Mouse (Mus musculus) lung, postnatal 36 days (tissue): Measurements from ENCODE around the gene Myf6.

Experiments used
- DNase-seq: peaks from one replicate; pipeline ENCODE4 v3.0.0; 2022; ENCODE audit warnings: mixed read lengths

Gene Myf6

GRCm38 (mm10) chr10:107494568-107494967, at the start of gene Myf6:
Gene Myf6, minus strand, starts transcription at chr10:107494737.
- DNase-seq = no peak

- DNase-seq = no peak
Measured at GRCm38 (mm10) chr10:107543026-107543425, 48.5 kb upstream of the Myf6 start.

DNA sequence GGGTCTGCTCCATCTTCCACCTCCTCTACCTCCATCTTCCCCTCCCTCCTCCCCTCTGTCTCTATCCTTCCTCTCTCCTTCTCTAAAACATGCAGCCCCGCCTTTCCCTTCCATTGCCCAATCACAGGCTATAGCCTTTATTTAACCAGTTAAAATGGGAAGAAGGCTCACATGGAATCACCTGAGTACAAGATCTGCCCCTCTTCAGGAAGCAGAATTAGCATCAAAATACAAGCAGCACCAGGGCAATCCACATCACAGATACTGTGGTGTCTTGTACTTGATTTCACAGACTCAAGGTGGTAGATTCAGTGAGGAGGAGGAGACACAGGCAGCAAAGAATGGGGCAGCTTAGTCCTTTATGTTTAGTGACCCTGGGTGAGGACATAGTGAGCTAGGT, 34.2 kb upstream of the Myf6 start:
- no peak for DNase-seq

DNA sequence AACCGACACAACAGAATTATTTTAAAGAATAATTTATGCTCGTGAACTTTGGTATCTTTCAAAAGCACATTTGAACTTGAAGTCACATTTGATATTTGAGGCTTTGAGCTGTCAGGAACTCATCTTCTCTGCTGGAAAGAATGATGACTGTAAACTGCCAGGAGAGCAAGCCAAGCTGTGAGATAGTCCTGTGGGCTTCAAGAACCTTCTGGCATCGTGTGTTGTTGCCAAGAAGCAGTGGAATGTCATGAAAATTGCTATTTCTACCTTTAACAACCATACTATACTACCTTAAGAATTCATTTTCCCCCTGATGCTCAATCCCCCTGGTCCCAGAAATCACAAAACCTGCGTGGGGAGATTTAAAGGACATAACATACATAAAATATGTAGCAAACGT, 24.7 kb upstream of the Myf6 start:
- DNase-seq = no peak

DNA sequence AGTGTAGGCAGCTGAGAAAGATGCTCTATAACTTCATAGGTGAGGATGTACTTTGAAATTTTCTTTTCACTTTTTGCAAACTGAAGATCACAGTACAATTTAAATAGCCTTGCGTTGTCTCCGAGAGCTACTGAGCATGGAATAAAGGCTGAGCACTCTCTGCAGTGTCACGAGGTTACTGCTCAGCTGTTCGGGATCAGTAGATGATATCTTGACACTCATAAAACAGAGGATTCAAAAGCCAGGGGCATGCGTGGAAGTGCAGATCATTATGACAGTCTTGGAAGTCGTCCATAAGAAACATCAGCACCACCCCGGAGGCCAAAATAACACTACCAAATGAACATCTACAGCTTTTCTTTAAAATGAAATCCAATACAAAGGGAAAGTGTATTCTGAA, 22.1 kb upstream of the Myf6 start:
- DNase-seq = peak; percentile 14

DNA sequence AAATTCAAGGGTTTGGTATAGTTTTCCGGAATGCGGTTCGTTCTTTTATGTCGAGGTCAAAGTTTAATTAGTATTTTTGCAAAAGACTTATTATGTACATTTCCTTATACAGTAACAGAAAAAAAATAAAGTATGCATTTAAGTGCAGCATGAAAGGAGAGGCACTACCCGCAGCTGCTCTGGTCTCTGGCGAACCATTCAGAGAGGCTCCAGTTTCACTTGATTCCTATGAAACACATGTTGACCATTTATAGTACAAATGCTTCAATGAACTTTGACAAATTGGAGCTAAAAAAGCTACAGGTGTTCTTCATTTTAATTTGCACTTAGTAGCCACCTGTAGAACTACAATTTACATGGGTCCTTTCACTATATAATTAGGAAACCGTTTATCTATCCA, 20.2 kb upstream of the Myf6 start:
- DNase-seq = no peak

GRCm38 (mm10) chr10:107506397-107506796, 11.9 kb upstream of the Myf6 start:
- no peak for DNase-seq

- peak; percentile 13 for DNase-seq
Measured at GRCm38 (mm10) chr10:107503430-107503829, 8.9 kb upstream of the Myf6 start.

DNA sequence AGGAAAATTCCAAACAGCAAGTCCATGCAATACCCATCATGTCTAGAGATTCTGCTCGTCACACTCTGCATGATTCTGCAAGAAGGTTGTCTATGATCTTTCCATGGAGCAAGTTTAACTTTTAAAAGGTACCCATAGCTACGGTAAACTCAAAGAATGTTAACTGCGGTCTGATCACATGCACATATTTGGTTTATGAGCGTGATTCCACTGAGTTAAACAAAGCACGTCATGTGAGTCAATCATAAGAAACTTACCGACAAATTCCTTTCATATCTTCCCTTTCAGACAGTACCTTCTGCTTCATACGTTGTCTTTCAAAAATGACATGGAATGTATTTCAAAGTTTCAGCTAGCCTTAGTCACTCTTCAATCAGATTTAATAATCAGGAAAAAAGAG, 7.7 kb upstream of the Myf6 start:
- no peak for DNase-seq

GRCm38 (mm10) chr10:107499656-107500055, 5.1 kb upstream of the Myf6 start:
- DNase-seq = no peak

DNA sequence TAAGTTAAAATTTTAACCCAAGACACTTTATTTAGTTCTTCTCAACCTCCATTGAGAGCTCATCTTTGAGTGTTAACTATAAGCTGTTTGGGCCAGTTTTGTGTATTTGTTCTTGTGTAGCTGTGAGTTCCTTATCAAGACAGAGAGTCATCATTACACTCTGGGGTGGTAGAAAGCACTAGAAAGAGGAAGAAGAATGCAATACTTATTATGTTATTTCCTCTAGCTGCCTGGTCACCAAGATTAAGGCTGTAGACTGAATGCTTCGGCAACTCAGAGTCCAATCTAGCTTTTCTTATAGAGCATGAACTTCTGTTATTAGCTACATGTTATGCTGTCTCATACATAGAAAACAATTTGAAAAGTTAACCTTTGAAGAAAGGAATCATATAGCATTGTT, 1.9 kb upstream of the Myf6 start:
- no peak for DNase-seq

GRCm38 (mm10) chr10:107493580-107494474, 710 bp downstream of the Myf6 start:
- no peak for DNase-seq

DNA sequence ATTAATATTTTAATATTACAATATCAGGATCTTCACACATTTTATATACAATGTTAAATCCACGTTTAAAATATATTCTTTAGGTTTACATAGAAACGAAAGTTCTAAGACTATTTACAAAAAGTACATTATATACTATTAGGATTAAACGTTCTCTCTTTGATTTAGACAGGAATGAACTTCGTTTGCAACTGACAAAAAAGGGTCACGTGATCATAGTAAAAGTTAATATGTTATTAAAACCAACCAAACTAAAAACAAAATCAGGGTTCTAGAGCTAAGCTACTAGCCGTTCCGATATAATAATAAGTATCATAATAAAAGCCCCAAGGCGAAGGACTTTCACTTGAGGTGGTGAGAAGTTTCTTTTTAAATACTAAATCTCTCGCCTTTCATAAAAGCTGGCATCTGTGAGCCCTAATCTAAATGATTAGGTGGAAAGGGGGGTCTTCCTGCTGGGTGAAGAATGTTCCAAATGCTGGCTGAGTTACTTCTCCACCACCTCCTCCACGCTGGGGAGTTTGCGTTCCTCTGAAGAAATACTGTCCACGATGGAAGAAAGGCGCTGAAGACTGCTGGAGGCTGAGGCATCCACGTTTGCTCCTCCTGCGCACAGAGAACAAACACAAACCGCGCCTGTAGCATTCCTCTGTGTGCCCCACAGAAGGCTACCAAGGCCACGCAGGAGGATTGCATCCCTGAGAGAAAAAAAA, 1.5 kb downstream of the Myf6 start:
- DNase-seq = no peak

- no peak for DNase-seq
Measured at GRCm38 (mm10) chr10:107488654-107489315, 5.8 kb downstream of the Myf6 start.

DNA sequence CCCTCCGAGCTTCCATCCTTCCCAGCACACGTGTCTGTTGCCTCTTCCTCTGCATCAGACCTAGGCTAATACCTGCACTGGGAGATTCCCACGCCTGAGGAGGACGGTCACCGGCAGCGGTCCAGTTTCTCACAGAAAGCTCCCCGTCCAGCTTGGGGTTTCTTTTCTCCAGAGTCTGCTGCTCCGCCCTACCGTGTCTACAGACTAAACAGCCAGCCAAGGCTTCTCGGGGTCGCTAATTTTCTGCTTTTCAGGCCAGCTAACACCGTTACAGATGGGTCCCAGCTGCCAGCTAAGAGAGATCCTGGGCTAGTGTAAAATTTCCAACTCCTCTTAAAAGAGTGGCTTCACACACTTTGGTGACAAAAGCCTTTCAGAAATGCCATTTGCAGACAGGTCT, 7.8 kb downstream of the Myf6 start:
- DNase-seq = no peak

- DNase-seq = no peak
Measured at GRCm38 (mm10) chr10:107485870-107486269, 8.7 kb downstream of the Myf6 start, which contains the start of gene Myf5. Gene Myf5, minus strand, starts transcription at chr10:107486134.

DNA sequence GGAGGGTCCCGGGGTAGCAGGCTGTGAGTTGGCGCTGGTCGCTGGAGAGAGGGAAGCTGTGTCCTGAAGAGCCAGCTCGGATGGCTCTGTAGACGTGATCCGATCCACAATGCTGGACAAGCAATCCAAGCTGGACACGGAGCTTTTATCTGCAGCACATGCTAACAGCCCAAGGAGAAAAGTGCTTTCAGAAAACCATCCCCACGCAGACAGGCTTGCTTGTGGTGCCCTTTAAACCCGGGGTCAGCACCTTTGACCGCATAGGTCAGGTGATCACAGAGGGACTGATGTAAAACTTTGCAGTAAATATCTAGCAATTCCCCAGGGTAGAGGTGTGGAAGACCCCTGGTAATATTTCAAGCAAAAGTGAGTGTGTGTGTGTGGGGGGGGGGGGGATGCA, 10.5 kb downstream of the Myf6 start:
- no peak for DNase-seq

- peak; percentile 36 for DNase-seq
Measured at GRCm38 (mm10) chr10:107473497-107473896, 21.0 kb downstream of the Myf6 start.

- DNase-seq = no peak
Measured at GRCm38 (mm10) chr10:107471712-107472111, 22.8 kb downstream of the Myf6 start.

- DNase-seq = peak; percentile 56
Measured at GRCm38 (mm10) chr10:107467819-107468218, 26.7 kb downstream of the Myf6 start.

GRCm38 (mm10) chr10:107449496-107450330, 44.8 kb downstream of the Myf6 start:
- no peak for DNase-seq
